Mouse (Mus musculus) bone marrow macrophage, adult 2 months (primary cell): ENCODE results near the gene Gfm2.

Experiments used
- CTCF ChIP-seq: IDR thresholded peaks from 2 replicates; pipeline ENCODE4 v1.5.1; 2012; ENCODE audit warnings: low read depth, mild to moderate bottlenecking, low read length, moderate library complexity
- POLR2A ChIP-seq: IDR thresholded peaks from 2 replicates; pipeline ENCODE4 v1.6.1; 2012; ENCODE audit warnings: mild to moderate bottlenecking, low read depth, low read length, borderline replicate concordance

- TF ChIP-seq POLR2A, result no peak
- TF ChIP-seq CTCF, result no peak
Measured at GRCm38 (mm10) chr13:97176731-97177130, 39.0 kb downstream of the Gfm2 start.
